Mouse (Mus musculus) embryonic facial prominence, embryonic 15.5 days (tissue): ENCODE data around the gene Naa15. TPM values are rescaled to one million over a fixed set of nuclear protein-coding genes. Genes with fewer than 3 reads are reported as not detected.

Experiments used
- ATAC-seq: fragments of 200-750 bp; cut with Nextera tagmentation; 2 replicates; pipeline ENCODE4 v1.8.0; 2017; ENCODE audit warnings: low read depth, moderate TSS enrichment; ENCODE audit not compliant: insufficient number of reproducible peaks, low FRiP score, low TSS enrichment
- H3K27ac ChIP-seq: fragments of 300-500 bp; sonication (generic); replicated peaks from 2 replicates; pipeline ENCODE4 v1.5.1; 2015; ENCODE audit warnings: mild to moderate bottlenecking, inconsistent platforms
- H3K27me3 ChIP-seq: fragments of 300-500 bp; sonication (generic); 2 replicates; pipeline ENCODE4 v1.6.1; 2015; ENCODE audit warnings: inconsistent platforms
- H3K36me3 ChIP-seq: fragments of 300-500 bp; sonication (generic); 2 replicates; pipeline ENCODE4 v1.6.1; 2015; ENCODE audit warnings: mild to moderate bottlenecking, inconsistent platforms
- H3K4me1 ChIP-seq: fragments of 300-500 bp; sonication (generic); 2 replicates; pipeline ENCODE4 v1.6.1; 2015; ENCODE audit warnings: inconsistent platforms
- H3K4me2 ChIP-seq: fragments of 300-500 bp; sonication (generic); replicated peaks from 2 replicates; pipeline ENCODE4 v1.6.1; 2015; ENCODE audit warnings: mild to moderate bottlenecking, inconsistent platforms
- H3K4me3 ChIP-seq: fragments of 300-500 bp; sonication (generic); replicated peaks from 2 replicates; pipeline ENCODE4 v1.5.1; 2015; ENCODE audit warnings: mild to moderate bottlenecking, inconsistent platforms
- H3K9ac ChIP-seq: fragments of 300-500 bp; sonication (generic); 2 replicates; pipeline ENCODE4 v1.6.1; 2015; ENCODE audit warnings: inconsistent platforms
- H3K9me3 ChIP-seq: fragments of 300-500 bp; sonication (generic); replicated peaks from 2 replicates; pipeline ENCODE4 v1.6.1; 2016; ENCODE audit warnings: inconsistent platforms
- WGBS: fragments of 180-500 bp; shearing (Covaris S2); methylation state at CpG from one replicate; pipeline ENCODE4 v1.1.7; 2015; 5-methylcytosine and 5-hydroxymethylcytosine counted together
- polyA plus RNA-seq: library from polyadenylated mRNA; unstranded; fragments of >200 nt; fragmentation: Nextera tagmentation; extraction: Ambion mirVana; gene quantifications from 2 replicates; pipeline ENCODE4 v1.2.1, GENCODE M21; 2015

The Naa15 gene
- polyA plus RNA-seq, 1 experiment from 2014 or later, result 41.4 TPM

- Histone ChIP-seq H3K4me1 (no peaks in the 10 kb centered on the region), H3K4me2 (no peak overlapping the region), H3K27ac (no peak overlapping the region), H3K9me3 (no peaks in the 10 kb centered on the region), H3K4me3 (no peak overlapping the region), H3K27me3 (no peaks in the 10 kb centered on the region), H3K9ac (no peak overlapping the region), H3K36me3 (peaks cover 33% of the 10 kb centered on the region)
- ATAC-seq, result no peak
- 72% methylated on average over 4 of the region's 4 CpGs for WGBS
Observed at GRCm38 (mm10) chr3:51517467-51517866, 102.5 kb downstream of the Naa15 start.

GRCm38 (mm10) chr3:51517878-51518762 is 103.2 kb downstream of the Naa15 start:
- WGBS, result 61% methylated on average over 12 of the region's 12 CpGs

GRCm38 (mm10) chr3:51518763-51519121 is 103.8 kb downstream of the Naa15 start:
- Histone ChIP-seq H3K9me3 (no peaks in the 10 kb centered on the region), H3K4me3 (no peak overlapping the region), H3K27me3 (no peaks in the 10 kb centered on the region), H3K9ac (no peak overlapping the region), H3K36me3 (peaks cover 44% of the 10 kb centered on the region), H3K4me1 (no peaks in the 10 kb centered on the region), H3K4me2 (no peak overlapping the region), H3K27ac (no peak overlapping the region)
- no peak for ATAC-seq
- WGBS, result 50% methylated on average over 8 of the region's 8 CpGs

More at GRCm38 (mm10) chr3:51517878-51518762, 103.2 kb downstream of the Naa15 start:
- Histone ChIP-seq H3K27me3 (no peaks in the 10 kb centered on the region), H3K9ac (no peak overlapping the region), H3K36me3 (peaks cover 39% of the 10 kb centered on the region), H3K4me3 (no peak overlapping the region), H3K4me2 (no peak overlapping the region), H3K9me3 (no peaks in the 10 kb centered on the region), H3K27ac (no peak overlapping the region), H3K4me1 (no peaks in the 10 kb centered on the region)
- ATAC-seq, result no peak

GRCm38 (mm10) chr3:51521262-51521661 is 106.3 kb downstream of the Naa15 start:
- Histone ChIP-seq H3K9ac (no peak overlapping the region), H3K4me3 (no peak overlapping the region), H3K4me1 (no peaks in the 10 kb centered on the region), H3K4me2 (no peak overlapping the region), H3K36me3 (peaks cover 70% of the 10 kb centered on the region), H3K27me3 (no peaks in the 10 kb centered on the region), H3K9me3 (no peaks in the 10 kb centered on the region), H3K27ac (no peak overlapping the region)
- ATAC-seq, result no peak
- WGBS, result 88% methylated on average over 14 of the region's 14 CpGs

- no peak for ATAC-seq
- H3K36me3 ChIP-seq, result peaks cover 92% of the 10 kb centered on the region
- WGBS, result 79% methylated on average over 16 of the region's 16 CpGs
- H3K4me3 ChIP-seq, result no peak overlapping the region
- no peak overlapping the region for H3K4me2 ChIP-seq
- H3K27me3 ChIP-seq, result no peaks in the 10 kb centered on the region
- no peak overlapping the region for H3K9ac ChIP-seq
- no peak overlapping the region for H3K27ac ChIP-seq
- no peaks in the 10 kb centered on the region for H3K4me1 ChIP-seq
- no peaks in the 10 kb centered on the region for H3K9me3 ChIP-seq
Observed at GRCm38 (mm10) chr3:51525186-51525785, 110.3 kb downstream of the Naa15 start.

Other genes with a start within 250 kb of the Naa15 start
- gene Noct, start 190.7 kb upstream of the Naa15 start, polyA plus RNA-seq, result 9.8 and 11.3 TPM in 2 replicates
- gene Elf2, start 74.5 kb upstream of the Naa15 start, polyA plus RNA-seq, result 60.8 and 71.0 TPM in 2 replicates
- gene Mgarp, start 18.4 kb upstream of the Naa15 start, polyA plus RNA-seq, result 4.8 and 5.7 TPM in 2 replicates
- 613 and 635 TPM in 2 replicates for gene Ndufc1, start 6.2 kb upstream of the Naa15 start, polyA plus RNA-seq
- 24.8 and 26.3 TPM in 2 replicates for gene Rab33b, start 68.8 kb downstream of the Naa15 start, polyA plus RNA-seq
- gene Setd7, start 145.7 kb downstream of the Naa15 start, polyA plus RNA-seq, result 3.6 and 4.2 TPM in 2 replicates
- gene Mgst2, start 245.2 kb downstream of the Naa15 start, polyA plus RNA-seq, result 15.4 and 17.9 TPM in 2 replicates